Mouse (Mus musculus) erythroblast, embryonic 14.5 days (primary cell): Measurements from ENCODE around the gene N4bp3. TPM values are rescaled to one million over a fixed set of nuclear protein-coding genes. Genes with fewer than 3 reads are reported as not detected.
"Not testable (repeated sequence)": the region's sequence is repeated elsewhere in the genome, so short reads cannot be mapped to it uniquely, and the experiment has no call there.

Experiments used
- H3K27me3 ChIP-seq: 2 replicates; pipeline ENCODE4 v1.6.1; 2012; ENCODE audit warnings: inconsistent platforms; ENCODE audit not compliant: control insufficient read depth
- H3K36me3 ChIP-seq: 2 replicates; pipeline ENCODE4 v1.6.1; 2012; ENCODE audit warnings: mild to moderate bottlenecking, inconsistent platforms; ENCODE audit not compliant: control insufficient read depth
- H3K4me1 ChIP-seq: 2 replicates; pipeline ENCODE4 v1.6.1; 2012; ENCODE audit warnings: inconsistent platforms; ENCODE audit not compliant: control insufficient read depth
- H3K4me3 ChIP-seq: replicated peaks from 2 replicates; pipeline ENCODE3; 2012; ENCODE audit warnings: moderate library complexity, mild to moderate bottlenecking, inconsistent platforms
- H3K9me3 ChIP-seq: 2 replicates; pipeline ENCODE4 v1.6.1; 2012; ENCODE audit warnings: low read length, inconsistent platforms, mixed read lengths; ENCODE audit not compliant: control insufficient read depth
- GATA1 ChIP-seq: IDR thresholded peaks from 2 replicates; pipeline ENCODE4 v1.6.1; 2012; ENCODE audit warnings: low read length, inconsistent platforms, mixed read lengths
- TAL1 ChIP-seq: IDR thresholded peaks from 3 replicates; pipeline ENCODE4 v1.6.1; 2012; ENCODE audit warnings: low read length, inconsistent platforms, mixed read lengths
- polyA plus RNA-seq: library from polyadenylated mRNA; stranded (reverse); fragments of >175 nt; gene quantifications from 2 replicates; pipeline ENCODE4 v1.2.3, GENCODE M21; 2012

N4bp3 gene
- polyA plus RNA-seq, 1 experiment: 0.03 TPM

DNA sequence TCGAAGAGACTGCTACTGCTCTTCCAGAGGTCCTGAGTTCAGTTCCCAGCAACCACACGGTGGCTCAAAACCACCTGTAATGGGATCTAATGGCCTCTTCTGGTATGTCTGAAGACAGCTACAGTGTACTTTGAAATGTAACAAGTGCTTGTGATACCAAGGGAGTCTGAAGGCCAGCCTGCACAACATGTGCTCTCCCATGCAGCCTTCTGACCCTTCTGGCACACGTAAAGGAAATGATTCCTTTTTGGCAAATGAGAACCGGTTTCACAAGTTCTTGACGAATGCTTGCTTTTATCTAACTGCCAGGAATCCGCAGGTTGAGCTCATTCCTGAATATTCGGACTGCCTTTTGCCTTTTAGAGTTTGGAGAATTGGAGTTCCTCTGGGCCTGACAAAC, 35.5 kb downstream of the N4bp3 start:
- TF ChIP-seq TAL1 (no peak), GATA1 (no peak)
- peaks cover 43% of the 10 kb centered on the region for H3K4me1 ChIP-seq

DNA sequence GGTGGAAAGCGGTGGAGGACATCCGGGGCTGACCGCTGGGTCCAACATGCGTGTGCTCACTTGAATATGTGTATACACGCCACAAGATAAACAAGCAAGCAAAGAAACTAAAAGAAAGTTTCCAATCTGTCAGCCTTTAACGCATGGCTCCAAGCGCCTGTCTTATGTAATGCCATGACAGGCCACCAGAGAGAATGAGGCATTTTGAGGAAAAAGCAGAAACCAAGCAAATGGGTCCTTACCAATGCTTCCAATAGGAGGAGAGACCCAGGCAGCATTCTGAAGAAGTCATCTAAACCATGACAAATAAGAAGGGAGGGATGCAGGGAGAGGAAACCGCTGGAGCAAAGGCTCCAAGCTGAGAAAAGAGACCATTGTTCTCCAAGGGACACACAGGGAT, 36.4 kb downstream of the N4bp3 start:
- no peaks in the 10 kb centered on the region for H3K27me3 ChIP-seq
- peaks cover 46% of the 10 kb centered on the region for H3K4me1 ChIP-seq
- TF ChIP-seq GATA1: no peak
- H3K9me3 ChIP-seq: no peaks in the 10 kb centered on the region
- no peaks in the 10 kb centered on the region for H3K36me3 ChIP-seq
- no peak overlapping the region for H3K4me3 ChIP-seq

More for the DNA sequence above, 35.5 kb downstream of the N4bp3 start:
- Histone ChIP-seq H3K9me3 (no peaks in the 10 kb centered on the region), H3K27me3 (no peaks in the 10 kb centered on the region), H3K36me3 (no peaks in the 10 kb centered on the region), H3K4me3 (peak overlapping the region; percentile 69)

- H3K36me3 ChIP-seq, H3K27me3 ChIP-seq, H3K4me3 ChIP-seq, H3K9me3 ChIP-seq: not testable (repeated sequence)
- peaks cover 55% of the 10 kb centered on the region for H3K4me1 ChIP-seq
Measured at GRCm38 (mm10) chr11:51609940-51610339, 40.7 kb downstream of the N4bp3 start.

DNA sequence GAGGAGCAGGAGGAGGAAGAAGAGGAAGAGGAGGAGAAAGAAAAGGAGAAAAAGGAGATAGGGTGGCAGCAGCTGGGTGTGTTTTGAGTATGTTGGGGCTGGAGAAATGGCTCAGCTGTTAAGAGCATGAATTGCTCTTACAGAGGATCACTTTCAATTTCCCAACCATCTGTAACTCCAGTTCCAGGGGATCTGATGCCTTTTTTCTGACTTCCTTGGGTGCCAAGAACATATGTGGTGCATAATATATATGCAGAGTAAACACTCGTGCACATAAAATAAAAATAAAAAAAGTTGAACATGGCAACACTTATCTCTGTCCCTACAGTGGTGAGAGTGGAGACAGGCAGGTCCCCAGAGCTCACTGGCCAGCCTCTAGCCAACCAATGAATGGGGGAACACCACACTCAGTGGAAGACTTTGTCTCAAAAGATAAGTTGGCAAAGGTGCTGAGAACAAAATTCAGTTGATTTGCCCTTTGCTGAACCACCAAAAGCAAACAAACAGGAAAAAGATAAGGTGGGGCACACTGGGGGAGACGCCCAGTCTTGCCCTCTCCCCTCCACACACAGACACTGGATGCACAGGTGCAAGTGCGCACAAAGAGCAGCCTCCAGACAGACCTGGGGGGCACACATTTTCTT, 41.3 kb downstream of the N4bp3 start:
- Histone ChIP-seq H3K9me3 (no peaks in the 10 kb centered on the region), H3K4me3 (peak overlapping the region; percentile 45), H3K36me3 (peaks cover 15% of the 10 kb centered on the region), H3K27me3 (no peaks in the 10 kb centered on the region), H3K4me1 (peaks cover 55% of the 10 kb centered on the region)
- TF ChIP-seq GATA1: no peak
- no peak for TF ChIP-seq TAL1

- Histone ChIP-seq H3K4me1 (peaks cover 75% of the 10 kb centered on the region), H3K36me3 (peaks cover 37% of the 10 kb centered on the region), H3K9me3 (no peaks in the 10 kb centered on the region), H3K4me3 (peak overlapping the region; percentile 98), H3K27me3 (no peaks in the 10 kb centered on the region)
- TF ChIP-seq TAL1: no peak
- TF ChIP-seq GATA1: no peak
Measured at GRCm38 (mm10) chr11:51607096-51607738, 43.4 kb downstream of the N4bp3 start.

GRCm38 (mm10) chr11:51606447-51607095, 44.1 kb downstream of the N4bp3 start, which contains the start of gene Hnrnpab:
Gene Hnrnpab, minus strand, starts transcription at chr11:51606847.
- Histone ChIP-seq H3K27me3 (no peaks in the 10 kb centered on the region), H3K36me3 (peaks cover 43% of the 10 kb centered on the region), H3K4me3 (peak within 1 kb of the TSS; percentile 98), H3K4me1 (peaks cover 77% of the 10 kb centered on the region), H3K9me3 (no peaks in the 10 kb centered on the region)
- no peak for TF ChIP-seq GATA1
- TF ChIP-seq TAL1: no peak

DNA sequence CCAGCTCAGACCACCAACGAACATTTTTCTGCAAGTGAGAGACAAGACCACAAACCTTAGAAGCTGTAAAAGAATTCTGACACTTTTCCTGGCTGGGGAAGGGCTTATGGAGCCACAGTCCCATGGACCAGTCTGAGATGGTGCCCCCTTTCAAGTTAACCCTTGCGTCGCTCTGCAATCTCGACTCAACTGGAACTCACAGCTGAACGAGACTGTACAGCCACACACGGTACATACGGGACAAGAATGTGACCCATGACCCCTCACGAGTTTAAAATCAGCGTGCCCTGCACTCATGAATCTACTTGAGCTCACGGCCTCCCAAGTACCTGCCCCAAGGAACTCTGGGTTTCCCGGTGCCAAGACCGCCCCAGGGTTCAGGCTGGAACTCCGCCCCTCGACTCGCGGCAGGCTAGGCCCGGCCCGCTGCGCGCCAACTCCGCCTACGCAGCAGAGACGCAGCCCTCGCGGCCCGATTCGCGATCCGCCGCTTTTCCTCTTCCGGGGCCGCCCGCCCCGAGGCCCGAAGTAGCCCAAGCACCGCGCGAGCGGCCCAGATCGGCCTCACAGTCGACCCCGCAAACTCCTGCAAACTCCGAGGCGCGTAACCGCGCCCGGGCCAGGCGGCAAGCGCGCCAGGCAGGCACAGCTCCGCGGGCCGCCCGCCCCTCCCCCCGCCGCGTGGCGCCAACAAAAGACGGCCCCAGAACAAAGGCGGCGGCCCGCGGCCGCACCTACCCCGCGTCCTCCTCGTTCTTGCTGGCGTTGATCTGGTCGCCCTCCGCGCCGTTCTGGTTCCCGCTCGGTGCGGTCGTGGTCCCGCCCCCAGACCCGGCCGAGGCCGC, 44.8 kb downstream of the N4bp3 start:
- TF ChIP-seq GATA1 (no peak), TAL1 (no peak)
- H3K9me3 ChIP-seq: no peaks in the 10 kb centered on the region
- H3K36me3 ChIP-seq: peaks cover 51% of the 10 kb centered on the region
- peaks cover 76% of the 10 kb centered on the region for H3K4me1 ChIP-seq
- H3K4me3 ChIP-seq: peak overlapping the region; percentile 98
- H3K27me3 ChIP-seq: no peaks in the 10 kb centered on the region

- Histone ChIP-seq H3K4me3 (no peak overlapping the region), H3K36me3 (peaks cover 87% of the 10 kb centered on the region), H3K27me3 (no peaks in the 10 kb centered on the region), H3K4me1 (peaks cover 62% of the 10 kb centered on the region), H3K9me3 (no peaks in the 10 kb centered on the region)
- TF ChIP-seq TAL1: no peak
- TF ChIP-seq GATA1: no peak
Measured at GRCm38 (mm10) chr11:51602253-51602652, 48.4 kb downstream of the N4bp3 start.

DNA sequence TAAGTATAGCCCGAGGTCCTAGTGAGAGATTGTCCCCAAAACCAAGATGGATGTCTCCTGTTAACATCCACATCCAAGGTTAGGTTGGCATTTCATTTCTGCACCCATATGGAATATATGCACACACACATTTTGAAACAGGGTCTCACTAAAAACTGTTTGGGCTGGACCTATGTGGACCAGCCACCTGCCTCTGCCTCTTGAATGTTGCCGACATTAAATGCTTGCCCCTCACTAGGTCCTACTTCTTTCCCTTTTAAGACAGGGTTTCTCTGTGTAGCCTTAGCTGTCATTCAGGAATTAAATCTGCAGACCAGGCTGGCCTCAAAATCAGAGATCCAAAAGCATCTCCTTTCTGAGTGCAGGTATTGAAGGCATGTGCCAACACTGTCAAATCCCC, 53.1 kb downstream of the N4bp3 start:
- no peak overlapping the region for H3K4me3 ChIP-seq
- H3K4me1 ChIP-seq: peaks cover 28% of the 10 kb centered on the region
- no peaks in the 10 kb centered on the region for H3K9me3 ChIP-seq
- no peaks in the 10 kb centered on the region for H3K27me3 ChIP-seq
- TF ChIP-seq GATA1: no peak
- no peak for TF ChIP-seq TAL1
- peaks cover 99% of the 10 kb centered on the region for H3K36me3 ChIP-seq
